Mouse (Mus musculus) cerebellum, adult (tissue): Measurements from ENCODE around the gene Procr.
A peak's percentile ranks its signal among the peaks of the same experiment; 100 is the strongest.
"Not testable (repeated sequence)": the region's sequence is repeated elsewhere in the genome, so short reads cannot be mapped to it uniquely, and the experiment has no call there.

Experiments
- ATAC-seq: cut with Nextera tagmentation; 2 replicates; pipeline ENCODE4 v1.9.2; 2017; ENCODE audit warnings: mild to moderate bottlenecking, moderate library complexity, mixed read lengths; ENCODE audit not compliant: insufficient number of reproducible peaks, low FRiP score, low TSS enrichment

The Procr gene

GRCm38 (mm10) chr2:155751014-155751786 is at the start of gene Procr:
Gene Procr, plus strand, starts transcription at chr2:155751117.
- ATAC-seq = no peak

GRCm38 (mm10) chr2:155701399-155701919 is 49.5 kb upstream of the Procr start:
- no peak for ATAC-seq

GRCm38 (mm10) chr2:155703630-155704029 is 47.3 kb upstream of the Procr start:
- ATAC-seq = no peak

GRCm38 (mm10) chr2:155707251-155707650 is 43.7 kb upstream of the Procr start:
- no peak for ATAC-seq

- no peak for ATAC-seq
These were observed 40.4 kb upstream of the Procr start for GRCm38 (mm10) chr2:155710557-155710956.

- no peak for ATAC-seq
These were observed 33.6 kb upstream of the Procr start for GRCm38 (mm10) chr2:155717082-155717990.

GRCm38 (mm10) chr2:155720585-155720984 is 30.3 kb upstream of the Procr start:
- no peak for ATAC-seq

GRCm38 (mm10) chr2:155724036-155724435 is 26.9 kb upstream of the Procr start:
- no peak for ATAC-seq

- no peak for ATAC-seq
These were observed 26.4 kb upstream of the Procr start for GRCm38 (mm10) chr2:155724526-155724925.

- ATAC-seq = no peak
These were observed 24.6 kb upstream of the Procr start for GRCm38 (mm10) chr2:155726302-155726701.

- no peak for ATAC-seq
These were observed 23.0 kb upstream of the Procr start for GRCm38 (mm10) chr2:155727764-155728395.

GRCm38 (mm10) chr2:155728742-155729141 is 22.2 kb upstream of the Procr start:
- ATAC-seq = no peak

- peak; percentile 95 for ATAC-seq
These were observed 21.7 kb upstream of the Procr start, which contains the start of gene Edem2 for GRCm38 (mm10) chr2:155729158-155729645. Gene Edem2, minus strand, starts transcription at chr2:155729475.

- ATAC-seq = no peak
These were observed 15.8 kb upstream of the Procr start for GRCm38 (mm10) chr2:155735080-155735479.

GRCm38 (mm10) chr2:155735766-155736165 is 15.2 kb upstream of the Procr start, which contains the start of gene Gm17581:
Gene Gm17581, minus strand, starts transcription at chr2:155735866.
- not testable (repeated sequence) for ATAC-seq

- ATAC-seq = no peak
These were observed 14.0 kb upstream of the Procr start for GRCm38 (mm10) chr2:155736936-155737335.

- no peak for ATAC-seq
These were observed 13.1 kb upstream of the Procr start for GRCm38 (mm10) chr2:155737803-155738202.

- ATAC-seq = no peak
These were observed 8.7 kb upstream of the Procr start for GRCm38 (mm10) chr2:155742211-155742610.

GRCm38 (mm10) chr2:155742931-155743337 is 8.0 kb upstream of the Procr start:
- ATAC-seq = no peak

GRCm38 (mm10) chr2:155743351-155743750 is 7.6 kb upstream of the Procr start:
- ATAC-seq = no peak
